Mouse (Mus musculus): ENCODE results near the gene Napepld.

- TF ChIP-seq MAFK (IDR thresholded peaks at IDR 0.05; ENCODE audit: insufficient read depth, low read depth, low read length) = no peak
- TF ChIP-seq HCFC1 (IDR thresholded peaks at IDR 0.05; ENCODE audit: borderline replicate concordance, insufficient read depth, low read length) = no peak
- TF ChIP-seq ZC3H11A (IDR thresholded peaks at IDR 0.05; ENCODE audit: borderline replicate concordance, low read depth, low read length) = no peak
- TF ChIP-seq ZNF384 (IDR thresholded peaks at IDR 0.05; ENCODE audit: low read depth, low read length) = no peak
Measured at GRCm38 (mm10) chr5:21675494-21675893, 25.7 kb downstream of the Napepld start.

Data from ES-E14 (cell line).